Mouse (Mus musculus) ZHBTc4 (cell line): ENCODE data around the gene Pcid2.

Experiments
- DNase-seq: peaks from one replicate; pipeline ENCODE4 v3.0.0-alpha.2; 2011; ENCODE audit warnings: low read depth, low spot score

Gene Pcid2

DNA sequence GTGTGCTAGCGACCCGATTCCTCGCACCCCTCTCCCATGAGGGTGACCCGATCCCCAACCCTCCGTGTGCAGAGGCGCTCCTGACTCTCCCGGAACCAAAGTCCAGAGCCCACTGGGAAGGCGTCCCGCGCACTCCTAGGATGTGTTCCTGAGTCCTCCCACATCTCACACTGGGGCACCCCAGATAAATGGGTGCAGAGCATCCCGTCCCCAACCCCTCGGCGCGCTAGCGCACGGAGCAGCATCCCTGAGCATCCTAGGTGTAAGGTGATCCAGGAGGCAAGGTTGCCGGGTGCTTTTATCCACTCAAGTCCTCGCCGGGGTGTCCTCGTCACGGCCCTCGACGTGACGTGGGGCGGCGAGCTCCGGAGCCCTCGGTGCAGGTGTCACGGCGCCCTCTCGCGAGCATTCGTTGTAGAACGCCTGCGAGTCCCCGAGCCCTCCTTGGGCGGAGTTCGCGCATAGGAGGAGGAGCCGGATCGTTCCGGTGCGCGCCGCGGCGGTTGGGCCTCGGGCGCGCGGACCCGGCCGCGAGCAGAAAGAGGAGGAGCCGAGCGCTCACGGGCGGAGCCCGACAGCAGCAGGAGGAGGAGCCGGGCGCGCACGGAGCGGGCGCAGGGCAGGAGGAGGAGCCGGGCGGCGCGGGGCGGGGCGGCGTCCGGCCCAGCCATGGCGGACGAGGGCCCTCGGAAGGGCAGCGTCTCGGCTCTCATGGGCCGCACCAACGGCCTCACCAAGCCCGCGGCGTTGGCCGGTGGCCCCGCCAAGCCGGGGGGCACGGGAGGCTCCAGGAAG is at the start of gene Pcid2, which contains the start of gene Cul4a:
Pcid2 (minus strand) TSS at position 373 of the 795 bp plus-strand sequence.
Cul4a (plus strand) TSS at position 535 of the 795 bp plus-strand sequence.
- peak; percentile 99 for DNase-seq

DNA sequence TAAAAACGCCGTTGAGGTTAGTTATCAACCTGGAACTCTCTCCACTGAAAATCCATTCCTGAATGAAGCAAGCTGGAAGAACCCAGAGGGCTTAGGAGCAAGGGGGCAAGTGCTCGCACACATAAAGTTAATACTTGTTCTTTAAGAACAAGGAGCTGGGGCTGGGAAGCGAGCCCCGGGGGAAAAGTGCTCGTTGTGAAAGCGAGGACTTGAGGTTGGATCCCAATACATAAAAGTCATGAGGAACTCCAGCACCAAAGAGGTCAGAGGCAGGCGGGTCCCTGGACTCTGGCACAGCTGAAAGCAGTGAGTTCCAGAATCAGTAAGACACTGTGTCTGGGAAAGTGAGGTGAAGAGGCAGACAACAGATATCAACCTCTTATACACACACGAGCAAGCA is 48.8 kb upstream of the Pcid2 start:
- DNase-seq: no peak

GRCm38 (mm10) chr8:13150929-13151328 is 45.7 kb upstream of the Pcid2 start:
- no peak for DNase-seq

GRCm38 (mm10) chr8:13149866-13150265 is 44.6 kb upstream of the Pcid2 start:
- peak; percentile 55 for DNase-seq

DNA sequence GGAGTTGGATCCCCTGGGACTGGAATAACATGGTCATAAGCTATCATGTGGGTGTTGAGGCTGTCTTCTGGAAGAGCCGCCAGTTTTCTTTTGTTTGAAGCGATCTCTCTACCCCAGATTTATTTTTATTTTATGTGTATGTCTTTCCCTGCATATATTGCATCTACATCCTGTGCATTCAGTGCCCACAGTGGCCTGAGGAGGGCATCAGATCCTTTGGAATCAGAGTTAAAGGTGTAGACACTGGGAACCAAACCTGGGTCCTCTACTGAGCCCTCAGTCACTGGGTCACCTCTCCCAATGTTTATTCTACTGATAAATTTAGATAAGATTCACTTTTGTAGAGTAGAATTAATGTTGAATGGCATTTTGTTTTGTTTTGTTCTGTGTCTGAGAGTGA is 44.0 kb upstream of the Pcid2 start:
- peak; percentile 36 for DNase-seq

- no peak for DNase-seq
These were observed 43.2 kb upstream of the Pcid2 start for GRCm38 (mm10) chr8:13148476-13148875.

- DNase-seq: no peak
These were observed 36.4 kb upstream of the Pcid2 start for GRCm38 (mm10) chr8:13141681-13142080.

DNA sequence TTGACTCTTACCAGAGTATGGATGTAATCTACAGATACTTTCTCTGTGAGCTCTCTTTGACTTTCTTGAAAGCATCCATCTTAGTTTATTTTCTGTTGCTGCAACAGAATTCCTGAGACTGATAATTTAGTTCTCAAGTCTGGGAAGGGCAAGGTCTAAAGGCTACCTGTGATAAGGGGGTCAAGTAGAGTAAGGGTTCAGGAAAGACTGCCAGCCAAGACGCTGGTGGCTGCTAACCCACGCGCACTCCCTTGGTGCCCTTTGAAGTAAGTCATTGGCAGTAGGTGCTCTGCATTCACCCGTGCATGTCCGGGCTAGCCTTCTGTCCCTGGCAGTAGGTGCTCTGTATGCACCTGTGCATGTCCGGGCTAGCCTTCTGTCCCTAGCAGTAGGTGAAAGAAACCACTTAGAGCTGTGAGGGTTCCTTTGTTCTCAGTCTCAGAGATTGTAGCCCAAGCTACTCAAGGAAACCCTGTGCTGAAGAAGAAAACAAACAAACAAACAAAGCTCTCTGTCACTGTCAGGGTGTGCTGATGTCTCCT is 34.5 kb upstream of the Pcid2 start:
- DNase-seq: peak; percentile 65

- peak; percentile 88 for DNase-seq
These were observed 27.0 kb upstream of the Pcid2 start for GRCm38 (mm10) chr8:13132220-13132619.

DNA sequence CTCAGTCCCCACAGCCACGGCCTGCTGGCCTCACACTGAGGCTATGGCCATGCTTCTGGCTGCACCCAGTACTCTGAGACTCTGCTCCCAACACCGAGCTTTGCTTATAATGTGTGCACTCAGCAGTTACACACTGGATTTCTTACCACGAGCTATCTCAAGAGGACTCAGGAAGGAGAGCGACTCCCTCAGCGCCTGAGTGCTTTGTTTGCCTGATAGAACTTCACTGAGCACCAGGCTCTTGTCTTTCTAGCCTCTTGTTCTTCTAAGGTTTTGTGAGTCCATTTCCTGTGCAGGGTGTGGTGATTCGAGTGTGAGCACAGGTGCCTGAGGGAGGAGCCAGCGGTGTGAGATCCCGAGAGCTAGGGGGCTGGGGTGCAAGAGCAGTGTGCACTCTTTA is 19.6 kb upstream of the Pcid2 start:
- DNase-seq: no peak

- DNase-seq: no peak
These were observed 17.7 kb upstream of the Pcid2 start for GRCm38 (mm10) chr8:13122887-13123421.

DNA sequence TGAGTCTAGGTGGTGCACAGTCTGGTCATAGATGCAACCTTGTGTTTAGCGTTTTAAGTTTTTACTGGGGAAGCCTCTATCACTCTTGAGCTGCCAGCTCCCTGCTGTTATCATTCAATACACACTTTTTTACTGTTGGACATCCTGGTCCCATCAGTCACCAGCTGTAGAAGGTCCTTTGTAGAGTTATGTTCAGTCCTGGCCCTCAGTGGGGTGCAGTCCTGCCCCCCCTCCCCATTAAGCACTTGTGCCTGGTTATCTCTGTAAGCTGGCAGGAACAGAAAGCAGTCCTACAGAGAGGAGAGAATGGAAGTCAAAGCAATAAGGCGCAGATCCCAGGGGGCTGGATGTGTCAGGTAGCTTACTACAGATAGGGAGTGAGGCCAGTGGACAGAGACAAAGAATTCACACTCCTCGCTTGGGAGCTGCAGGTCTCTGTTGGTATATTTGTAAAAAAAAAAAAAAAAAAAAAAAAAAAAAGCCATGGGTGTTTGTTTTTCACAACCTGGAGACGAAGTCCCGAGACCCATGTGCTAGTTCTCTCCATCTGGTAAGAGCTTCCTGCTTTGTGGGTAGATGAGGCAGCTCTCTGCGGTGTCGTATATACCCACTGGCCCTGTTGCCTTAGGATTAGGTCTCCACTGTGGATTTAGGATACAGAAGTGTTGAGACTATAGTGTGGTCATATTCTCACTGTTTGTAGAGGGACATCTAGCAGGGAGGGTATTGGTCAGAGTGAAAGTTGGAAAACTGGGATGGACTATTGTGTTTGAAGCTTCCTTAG is 15.8 kb upstream of the Pcid2 start:
- no peak for DNase-seq

GRCm38 (mm10) chr8:13118516-13118915 is 13.3 kb upstream of the Pcid2 start:
- DNase-seq: no peak

DNA sequence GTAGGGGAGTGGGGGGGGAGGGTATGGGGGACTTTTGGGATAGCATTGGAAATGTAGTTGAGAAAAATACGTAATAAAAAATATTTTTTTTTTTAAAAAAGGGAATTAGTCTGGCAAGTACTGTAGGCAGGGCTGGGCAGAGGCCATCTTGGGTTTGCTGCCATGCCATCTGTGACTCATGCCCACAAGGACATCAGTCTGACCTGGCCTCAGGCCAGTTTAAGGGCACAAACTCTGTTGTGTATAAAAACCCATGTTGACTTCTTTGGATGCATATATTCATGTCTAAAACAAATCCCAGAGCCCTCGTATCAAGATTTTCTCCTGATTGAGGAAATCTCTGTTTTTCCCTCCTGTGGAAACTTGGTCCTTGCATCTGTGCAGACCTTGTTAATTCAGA is 11.8 kb upstream of the Pcid2 start:
- no peak for DNase-seq

- no peak for DNase-seq
These were observed 8.0 kb upstream of the Pcid2 start for GRCm38 (mm10) chr8:13113232-13113631.

GRCm38 (mm10) chr8:13111917-13112316 is 6.7 kb upstream of the Pcid2 start:
- no peak for DNase-seq

GRCm38 (mm10) chr8:13109416-13109960 is 4.2 kb upstream of the Pcid2 start:
- no peak for DNase-seq

DNA sequence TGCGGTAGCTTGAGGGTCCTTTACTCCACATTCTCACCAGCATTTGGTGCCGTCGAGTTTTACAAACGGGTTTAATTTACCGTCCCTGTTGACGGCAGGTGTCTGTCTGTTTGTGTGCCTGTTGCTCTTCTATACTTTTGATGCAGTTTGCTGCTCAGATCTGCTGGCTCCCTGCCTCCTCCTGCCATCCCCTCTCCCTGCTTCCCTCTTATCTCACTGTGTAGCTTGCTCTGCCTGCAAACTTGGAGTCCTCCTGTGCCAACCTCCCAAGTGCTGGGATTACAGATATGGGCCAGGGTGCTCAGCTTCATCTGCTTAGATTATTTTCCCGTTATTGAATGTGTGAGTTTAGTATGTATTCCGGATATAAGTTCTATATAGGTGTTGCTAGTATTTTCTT is 3.7 kb upstream of the Pcid2 start:
- DNase-seq: no peak

DNA sequence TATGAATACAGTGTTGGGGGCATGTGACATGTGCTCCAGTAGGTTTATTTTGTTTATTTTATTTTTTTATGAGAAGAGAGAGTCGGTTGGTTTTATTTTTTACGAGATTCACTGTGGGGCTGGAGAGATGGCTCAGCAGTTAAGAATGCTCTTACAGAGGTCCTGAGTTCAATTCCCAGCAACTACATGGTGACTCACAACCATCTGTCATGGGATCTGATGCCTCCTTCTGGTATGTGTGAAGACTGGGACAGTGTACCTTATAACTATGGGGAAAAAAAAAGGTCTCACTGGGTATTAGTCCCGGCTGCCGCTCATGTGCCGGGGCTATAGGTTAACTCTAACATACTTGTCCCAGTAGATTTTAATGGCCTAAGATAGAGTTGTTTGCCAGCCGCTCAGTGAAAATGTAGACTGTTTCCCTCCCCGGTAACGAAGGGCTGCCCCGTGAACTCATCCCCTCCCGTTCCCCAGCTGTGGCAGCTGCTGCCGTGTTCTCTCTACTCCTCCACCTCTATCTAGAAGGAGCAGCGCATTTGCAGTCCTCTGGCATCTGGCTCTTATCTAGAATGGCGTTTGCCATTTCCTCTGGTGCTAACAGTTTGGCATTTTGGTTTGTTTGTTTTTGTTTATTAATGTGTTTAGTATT is 2.9 kb upstream of the Pcid2 start:
- DNase-seq: no peak

GRCm38 (mm10) chr8:13105908-13106551 is 771 bp upstream of the Pcid2 start:
- DNase-seq: peak; percentile 51

DNA sequence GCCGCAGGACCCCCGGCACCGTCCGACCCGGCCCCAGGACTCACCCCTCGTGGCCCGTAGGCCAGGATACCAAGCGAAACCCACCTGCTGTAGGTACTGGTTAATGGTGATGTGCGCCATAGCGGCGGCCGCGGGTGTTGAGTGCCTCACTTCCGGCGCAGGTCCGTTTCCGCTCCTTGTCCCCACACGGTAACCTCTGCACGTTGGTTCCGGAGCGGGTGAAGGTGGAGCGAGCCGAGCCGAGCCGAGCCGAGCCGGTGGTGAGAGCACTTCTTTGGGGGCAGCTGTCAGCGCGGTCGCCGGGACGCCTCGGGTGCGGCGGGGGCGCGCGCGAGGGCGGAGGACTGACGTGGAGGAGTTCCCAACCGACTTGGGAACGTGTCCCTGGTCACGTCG is 570 bp downstream of the Pcid2 start:
- DNase-seq: peak; percentile 95
